Mouse (Mus musculus) left cerebral cortex, postnatal 36 days (tissue): ENCODE results near the gene Gpatch8. TPM values are rescaled to one million over a fixed set of nuclear protein-coding genes. Genes with fewer than 3 reads are reported as not detected.
A peak's percentile ranks its signal among the peaks of the same experiment; 100 is the strongest.

Source experiments
- DNase-seq, 2 experiments: peaks; one replicate each; pipeline ENCODE4 v3.0.0; 2021 to 2022; ENCODE audit warnings: low spot score in 2 of 2, mixed read lengths in 1 of 2
- intact Hi-C: fragments of 180-260 bp; cut with DNase I; formaldehyde crosslinking; loops from one replicate; pipeline ENCODE4 v1.15.1; 2025
- total RNA-seq, 2 experiments: library from RNA; stranded (reverse); gene quantifications; 2 replicates each; pipeline ENCODE4 v1.2.3; 2021

Gene Gpatch8
- total RNA-seq, 2 experiments from 2014 or later = 46.0 to 65.5 TPM

GRCm38 (mm10) chr11:102439093-102440082 lies 116.8 kb downstream of the Gpatch8 start:
- intact Hi-C loops = loop anchor here (5.0 kb wide), 1 partner anchor 42 kb away; no protein-coding TSS in a partner anchor
- no peak for DNase-seq

- intact Hi-C loops = loop anchor here (5.0 kb wide), 1 partner anchor 41 kb away; no protein-coding TSS in a partner anchor
- DNase-seq = peak; percentile 80 to 85
Measured at GRCm38 (mm10) chr11:102438212-102439092, 117.7 kb downstream of the Gpatch8 start.

DNA sequence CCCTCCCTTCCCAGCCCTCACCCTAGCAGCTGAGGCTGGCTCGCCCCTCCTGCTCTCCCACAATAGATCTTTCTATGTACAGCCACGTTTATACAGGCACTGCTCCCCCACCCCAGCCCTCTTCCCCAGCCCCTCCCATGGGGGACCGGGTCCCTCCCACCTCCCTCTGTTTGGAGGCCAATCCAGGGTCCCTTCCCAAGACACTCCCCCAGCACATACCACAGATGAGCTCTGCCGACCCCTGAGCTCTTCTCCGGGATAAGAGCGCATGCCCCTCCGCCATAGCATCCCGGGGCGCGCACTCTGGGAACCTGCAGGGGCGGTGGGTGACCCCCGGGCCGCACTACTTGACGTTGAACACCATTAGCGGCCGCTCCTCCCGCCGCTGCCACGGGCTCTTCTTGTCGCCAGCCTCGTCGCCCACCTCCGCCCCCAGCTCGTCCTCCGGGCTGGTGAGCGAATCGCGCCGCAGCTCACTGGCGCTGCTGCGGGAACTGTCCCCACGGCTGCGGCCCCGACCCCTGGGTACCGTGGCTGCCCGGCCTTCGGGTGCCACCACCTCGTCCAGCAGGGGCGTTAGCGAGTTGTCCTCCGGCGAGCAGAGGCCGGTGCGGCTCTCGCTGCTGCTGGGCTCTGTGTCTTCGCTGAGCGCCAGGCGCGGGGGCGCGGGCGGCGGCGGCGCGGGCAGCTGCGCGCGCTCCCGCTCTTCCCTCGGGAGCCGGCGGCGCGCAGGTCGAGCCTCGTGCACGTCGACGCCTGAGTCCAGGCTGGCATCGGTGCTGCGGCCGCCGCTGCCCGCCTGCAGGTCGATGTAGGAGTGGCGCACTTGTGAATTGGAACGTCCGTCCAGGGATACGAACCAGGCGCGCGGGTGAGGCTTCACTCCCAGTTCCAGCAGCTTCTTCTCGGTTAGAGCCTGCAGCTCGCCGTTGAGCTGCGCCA lies 118.8 kb downstream of the Gpatch8 start:
- intact Hi-C loops = loop anchor here (5.0 kb wide), 1 partner anchor 40 kb away; no protein-coding TSS in a partner anchor
- peak; percentile 74 to 88 for DNase-seq

GRCm38 (mm10) chr11:102436471-102436790 lies 119.8 kb downstream of the Gpatch8 start:
- intact Hi-C loops = loop anchor here (5.0 kb wide), 1 partner anchor 39 kb away; no protein-coding TSS in a partner anchor
- DNase-seq = no peak

DNA sequence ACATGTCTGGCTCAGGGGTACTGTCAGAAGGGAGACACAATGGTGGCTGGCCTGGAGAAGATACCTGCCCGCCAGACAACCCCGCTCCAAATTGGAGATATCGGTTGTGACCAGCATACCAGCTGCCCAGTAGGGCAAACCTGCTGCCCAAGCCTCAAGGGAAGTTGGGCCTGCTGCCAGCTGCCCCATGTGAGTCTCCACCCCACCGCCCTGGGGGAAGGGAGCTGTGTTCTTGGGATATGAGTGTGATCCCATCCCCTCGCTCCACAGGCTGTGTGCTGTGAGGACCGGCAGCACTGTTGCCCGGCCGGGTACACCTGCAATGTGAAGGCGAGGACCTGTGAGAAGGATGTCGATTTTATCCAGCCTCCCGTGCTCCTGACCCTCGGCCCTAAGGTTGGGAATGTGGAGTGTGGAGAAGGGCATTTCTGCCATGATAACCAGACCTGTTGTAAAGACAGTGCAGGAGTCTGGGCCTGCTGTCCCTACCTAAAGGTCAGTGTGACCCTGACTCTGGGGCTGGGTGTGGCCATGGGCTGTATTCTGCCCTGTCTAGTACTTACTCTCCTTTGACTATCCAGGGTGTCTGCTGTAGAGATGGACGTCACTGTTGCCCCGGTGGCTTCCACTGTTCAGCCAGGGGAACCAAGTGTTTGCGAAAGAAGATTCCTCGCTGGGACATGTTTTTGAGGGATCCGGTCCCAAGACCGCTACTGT lies 120.3 kb downstream of the Gpatch8 start:
- intact Hi-C loops = loop anchor here (5.0 kb wide), 1 partner anchor 39 kb away; no protein-coding TSS in a partner anchor
- no peak for DNase-seq

- intact Hi-C loops = loop anchor here (5.0 kb wide), 2 partner anchors 38 to 233 kb away; no protein-coding TSS in a partner anchor
- DNase-seq = no peak
Measured at GRCm38 (mm10) chr11:102434816-102435705, 121.1 kb downstream of the Gpatch8 start.

GRCm38 (mm10) chr11:102434406-102434805 lies 121.8 kb downstream of the Gpatch8 start:
- intact Hi-C loops = loop anchor here (5.0 kb wide), 1 partner anchor 232 kb away; no protein-coding TSS in a partner anchor
- DNase-seq = peak; percentile 83 to 88

GRCm38 (mm10) chr11:102433866-102434265 lies 122.3 kb downstream of the Gpatch8 start:
- intact Hi-C loops = loop anchor here (5.0 kb wide), 1 partner anchor 232 kb away; no protein-coding TSS in a partner anchor
- DNase-seq = peak in 1 of 2 experiments; percentile 3

DNA sequence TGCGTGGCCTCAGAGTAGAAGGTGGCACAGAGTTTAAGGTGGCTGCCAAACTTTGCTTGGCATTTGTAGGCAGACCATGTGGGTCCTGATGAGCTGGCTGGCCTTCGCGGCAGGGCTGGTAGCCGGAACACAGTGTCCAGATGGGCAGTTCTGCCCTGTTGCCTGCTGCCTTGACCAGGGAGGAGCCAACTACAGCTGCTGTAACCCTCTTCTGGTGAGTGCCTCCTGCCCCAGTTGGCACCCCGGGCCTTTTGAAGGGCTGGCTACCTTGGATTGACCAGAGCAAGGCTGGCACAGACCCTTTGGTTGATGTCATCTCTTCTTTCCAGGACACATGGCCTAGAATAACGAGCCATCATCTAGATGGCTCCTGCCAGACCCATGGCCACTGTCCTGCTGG lies 123.3 kb downstream of the Gpatch8 start:
- intact Hi-C loops = loop anchor here (5.0 kb wide), 1 partner anchor 231 kb away; no protein-coding TSS in a partner anchor
- peak in 1 of 2 experiments; percentile 25 for DNase-seq

GRCm38 (mm10) chr11:102432115-102432843 lies 123.9 kb downstream of the Gpatch8 start:
- no peak for DNase-seq
- intact Hi-C loops = loop anchor here (5.0 kb wide), 1 partner anchor 230 kb away; no protein-coding TSS in a partner anchor

- no peak for DNase-seq
- intact Hi-C loops = loop anchor here (2.0 to 5.0 kb wide), 2 partner anchors 123 to 229 kb away; no protein-coding TSS in a partner anchor
Measured at GRCm38 (mm10) chr11:102431728-102432114, 124.5 kb downstream of the Gpatch8 start.

DNA sequence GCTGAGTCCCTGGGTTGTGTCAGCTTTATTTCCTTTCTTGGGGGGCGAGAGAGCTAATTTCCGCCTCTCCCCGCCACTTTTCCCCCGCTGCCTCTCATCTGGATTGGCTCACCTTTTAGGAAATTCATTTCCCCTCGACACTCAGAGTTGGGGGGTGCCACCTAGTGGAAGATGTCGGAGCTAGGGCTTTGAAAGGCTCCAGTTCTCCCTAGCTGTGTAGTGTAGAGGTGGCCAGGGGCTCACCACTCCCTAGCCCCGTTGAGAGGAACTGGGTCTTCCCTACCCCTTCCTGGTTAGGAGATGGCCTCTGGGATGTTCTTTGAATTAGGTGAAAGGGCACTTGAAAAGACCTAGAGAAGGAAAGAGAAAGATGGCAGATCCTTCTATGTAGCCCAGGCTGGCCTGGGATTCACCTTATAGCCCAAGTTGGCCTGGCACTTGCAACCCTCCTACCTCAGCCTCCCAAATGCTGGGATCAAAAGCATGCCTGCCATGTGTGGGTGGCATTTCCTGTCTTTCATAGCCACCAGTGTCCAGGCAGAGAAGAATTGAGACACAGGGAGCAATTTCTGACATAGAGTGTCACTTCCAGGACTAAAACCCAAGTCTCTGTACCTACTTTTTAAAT lies 125.1 kb downstream of the Gpatch8 start:
- intact Hi-C loops = loop anchor here (2.0 to 5.0 kb wide), 2 partner anchors 122 to 229 kb away; no protein-coding TSS in a partner anchor
- DNase-seq = peak in 1 of 2 experiments; percentile 77

DNA sequence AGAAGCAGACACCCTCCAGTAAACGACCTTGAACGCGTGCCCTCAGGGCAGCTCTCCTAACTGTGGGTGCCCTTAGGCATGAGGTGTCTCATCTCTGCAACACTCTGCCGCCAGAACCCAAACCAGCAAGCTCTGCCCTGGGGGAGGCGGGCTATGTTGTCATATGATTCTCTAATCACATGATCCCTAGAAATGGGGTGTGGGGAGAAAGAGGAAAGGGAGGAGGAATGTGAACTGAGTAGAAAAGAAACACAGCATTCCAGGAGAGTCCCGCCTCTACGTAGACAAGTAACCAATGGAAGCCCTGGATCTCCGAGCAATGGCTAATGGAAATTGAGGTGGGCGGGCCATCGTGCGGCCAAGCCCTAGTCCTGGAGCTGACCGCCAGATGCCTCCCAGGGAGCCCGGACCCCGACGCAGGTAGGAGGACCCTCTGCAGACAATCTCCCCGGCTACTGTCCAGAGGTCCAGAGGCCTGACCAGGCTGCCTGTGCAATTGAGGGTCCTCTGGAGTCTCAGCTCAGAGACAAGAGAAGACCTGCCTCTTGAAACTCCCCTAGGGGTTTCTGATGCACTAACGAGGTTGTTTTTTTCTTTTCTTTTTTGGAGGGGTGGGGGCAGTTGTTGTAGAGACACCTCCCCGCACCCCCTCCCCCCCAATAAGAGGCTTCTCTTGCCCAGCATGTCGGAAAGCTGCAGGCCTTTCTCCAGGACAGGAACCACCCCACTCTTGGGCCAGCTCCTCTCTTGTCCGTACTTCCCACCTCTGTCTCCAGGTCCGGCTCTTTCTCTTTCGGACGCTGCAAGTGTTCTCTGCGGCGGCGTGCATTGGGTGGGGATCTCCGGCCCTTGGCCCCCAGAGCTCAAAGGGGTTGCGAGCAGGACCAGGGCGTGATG lies 125.8 kb downstream of the Gpatch8 start, which contains the start of gene Grn:
Gene Grn (plus strand): TSS at position 195 of the 897 bp plus-strand sequence.
- DNase-seq = peak; percentile 85 to 88
- intact Hi-C loops = loop anchor here (2.0 to 5.0 kb wide), 2 partner anchors 122 to 228 kb away; no protein-coding TSS in a partner anchor

- intact Hi-C loops = no loop called here
- DNase-seq = no peak
Measured at GRCm38 (mm10) chr11:102429551-102429950, 126.6 kb downstream of the Gpatch8 start.
